Mouse (Mus musculus) T-cell, adult 2 months (primary cell): Measurements from ENCODE around the gene Atxn3.
"Not testable (repeated sequence)": the region's sequence is repeated elsewhere in the genome, so short reads cannot be mapped to it uniquely, and the experiment has no call there.

Experiments used
- DNase-seq: peaks from one replicate; pipeline ENCODE4 v3.0.0; 2022; ENCODE audit warnings: low spot score

Atxn3 gene

GRCm38 (mm10) chr12:101958556-101958955 is 510 bp upstream of the Atxn3 start:
- DNase-seq, result no peak

GRCm38 (mm10) chr12:101957079-101957941 is 736 bp downstream of the Atxn3 start:
- no peak for DNase-seq

GRCm38 (mm10) chr12:101955821-101956220 is 2.2 kb downstream of the Atxn3 start:
- not testable (repeated sequence) for DNase-seq

GRCm38 (mm10) chr12:101948801-101949200 is 9.2 kb downstream of the Atxn3 start:
- no peak for DNase-seq

DNA sequence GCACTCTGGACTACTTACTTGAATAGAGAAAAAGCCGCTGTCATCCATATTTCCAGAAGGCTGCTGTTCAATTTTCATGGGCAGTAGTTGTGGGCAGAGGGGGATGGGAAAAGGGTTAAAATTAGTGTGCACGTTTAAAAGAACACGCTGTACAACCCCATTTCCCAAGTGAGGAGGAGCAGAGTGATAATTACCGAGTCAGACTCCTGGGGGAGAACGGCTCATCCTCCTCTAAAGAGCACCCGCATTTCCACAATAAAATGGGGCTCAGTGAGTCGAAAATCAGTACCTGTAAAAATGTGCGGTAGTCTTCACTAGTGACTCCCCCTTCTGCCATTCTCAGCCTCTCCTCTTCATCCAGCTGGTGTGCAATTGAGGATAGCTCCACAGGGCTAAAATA is 10.1 kb downstream of the Atxn3 start:
- DNase-seq, result no peak

DNA sequence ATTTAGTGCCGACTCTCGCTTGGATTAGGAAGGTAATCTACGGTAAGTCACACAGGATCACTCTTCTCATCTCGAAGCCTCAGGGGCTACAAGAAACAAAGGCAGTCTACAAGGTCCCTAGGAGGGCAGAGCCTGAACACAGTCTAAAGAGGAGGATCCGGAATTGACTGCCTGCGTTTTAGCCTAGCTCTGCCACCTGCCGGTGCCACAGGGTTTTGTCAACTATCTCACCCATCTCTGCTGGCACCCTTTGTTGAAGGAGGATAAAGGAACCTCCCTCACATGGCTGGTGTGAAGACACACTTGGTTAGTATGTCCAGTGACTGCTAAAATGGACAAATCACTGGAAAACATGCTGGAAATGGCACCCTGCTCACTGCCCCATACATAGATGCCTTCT is 20.5 kb downstream of the Atxn3 start:
- DNase-seq, result no peak

DNA sequence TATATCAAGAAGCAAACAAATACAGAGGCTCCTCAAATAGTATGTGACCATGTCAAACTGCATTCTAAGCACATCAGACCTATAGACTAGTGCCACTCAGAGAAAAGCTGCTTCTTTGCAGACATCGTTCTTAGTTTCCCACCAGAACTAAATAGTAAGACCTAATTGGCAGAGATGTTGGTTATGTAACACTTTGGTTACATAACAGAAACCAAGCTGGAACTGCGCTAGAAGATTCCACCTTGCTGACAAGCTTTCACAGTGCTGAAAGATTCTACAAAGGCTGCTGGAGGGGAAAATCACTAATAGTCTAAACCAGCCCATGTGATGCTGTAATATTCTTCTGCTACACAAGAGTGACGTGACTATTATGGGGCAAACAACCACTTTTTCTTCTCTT is 22.8 kb downstream of the Atxn3 start:
- no peak for DNase-seq

GRCm38 (mm10) chr12:101928423-101928822 is 29.6 kb downstream of the Atxn3 start:
- no peak for DNase-seq

DNA sequence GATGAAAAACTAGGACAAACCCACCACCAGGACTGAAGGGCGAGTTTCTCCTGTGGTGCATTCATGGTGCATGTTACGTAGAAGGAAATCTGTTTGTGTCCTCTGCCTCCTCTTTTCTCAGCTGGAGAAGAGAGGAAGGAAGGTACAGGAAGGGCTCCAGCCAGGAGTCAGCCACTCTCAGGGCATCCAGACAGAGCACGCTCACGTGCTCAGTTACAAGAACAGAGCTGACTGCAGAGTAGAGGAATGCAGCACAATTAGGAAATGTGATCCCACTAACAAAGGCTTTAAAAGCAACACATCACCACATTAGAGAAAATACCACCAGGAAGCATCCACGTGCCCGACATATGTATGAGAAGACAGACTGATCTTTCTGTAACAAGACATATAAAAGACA is 35.7 kb downstream of the Atxn3 start:
- no peak for DNase-seq

GRCm38 (mm10) chr12:101919847-101920246 is 38.2 kb downstream of the Atxn3 start:
- DNase-seq, result no peak

GRCm38 (mm10) chr12:101917165-101917564 is 40.9 kb downstream of the Atxn3 start:
- no peak for DNase-seq

DNA sequence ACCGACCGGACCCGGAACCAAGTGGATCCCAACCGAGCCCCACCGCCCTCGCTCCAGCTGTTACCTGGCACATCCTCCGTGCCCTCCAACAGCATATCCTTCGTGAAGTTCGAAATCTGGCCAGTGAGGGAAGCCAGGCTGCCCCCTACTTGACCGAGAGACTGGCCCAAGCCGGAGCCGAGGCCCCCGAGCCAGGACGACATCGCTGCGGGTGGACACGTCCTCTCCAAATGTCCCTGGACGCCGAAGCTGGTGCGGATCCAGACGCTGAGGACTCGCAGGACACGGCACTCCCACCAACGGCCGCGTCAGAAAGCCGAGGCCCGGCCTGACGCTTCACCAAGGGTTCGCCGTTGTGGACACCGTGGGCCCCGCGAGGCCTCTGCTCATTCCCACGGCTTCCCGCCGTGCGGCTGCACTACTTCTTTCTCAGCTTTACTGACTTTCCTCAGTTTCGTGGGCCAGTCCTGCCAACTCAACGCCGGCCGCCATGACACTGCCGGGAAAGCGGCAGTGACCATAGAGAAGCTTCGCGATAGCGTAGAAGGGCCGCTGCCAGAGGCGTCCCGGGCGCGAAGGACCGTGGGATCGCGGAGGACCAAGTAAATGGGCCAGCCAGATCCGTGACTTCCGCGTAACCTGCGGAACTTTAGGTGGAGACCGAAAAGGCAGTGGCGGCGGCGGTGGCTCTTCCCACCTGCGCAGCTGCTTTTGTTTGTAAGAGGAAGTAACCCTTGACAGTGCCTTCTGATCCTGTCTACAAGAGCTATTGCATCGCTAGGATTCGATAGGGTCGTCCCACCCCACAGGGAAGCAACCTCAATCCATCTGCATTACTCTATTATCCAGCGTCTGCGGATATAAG is 45.2 kb downstream of the Atxn3 start, which contains the start of gene Trip11:
Trip11 (minus strand) TSS at position 642 of the 865 bp plus-strand sequence.
- DNase-seq, result peak; percentile 92

- DNase-seq, result no peak
These were observed 46.7 kb downstream of the Atxn3 start for GRCm38 (mm10) chr12:101911346-101911745.

GRCm38 (mm10) chr12:101910360-101910759 is 47.7 kb downstream of the Atxn3 start:
- no peak for DNase-seq

- peak; percentile 43 for DNase-seq
These were observed 52.2 kb downstream of the Atxn3 start for GRCm38 (mm10) chr12:101905817-101906216.

DNA sequence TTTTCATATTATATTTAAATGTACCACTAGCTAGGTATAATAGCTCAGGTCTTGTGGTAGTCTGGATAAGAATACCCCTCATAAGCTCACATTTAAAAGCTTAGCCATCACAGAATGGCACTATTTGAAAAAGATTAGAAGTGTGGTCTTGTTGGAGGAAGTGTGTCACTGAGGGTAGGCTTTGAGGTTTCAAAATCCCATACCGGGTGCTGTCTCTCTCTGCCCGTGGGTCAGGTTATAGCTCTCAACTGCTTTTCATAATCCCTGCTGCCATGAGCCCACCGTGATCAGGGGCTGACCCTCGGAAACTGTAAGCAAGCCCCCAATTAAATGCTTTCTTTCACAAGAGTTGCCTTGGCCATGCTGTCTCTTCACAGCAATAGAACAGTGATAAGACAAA is 53.1 kb downstream of the Atxn3 start:
- no peak for DNase-seq

- DNase-seq, result no peak
These were observed 53.9 kb downstream of the Atxn3 start for GRCm38 (mm10) chr12:101904170-101904569.

DNA sequence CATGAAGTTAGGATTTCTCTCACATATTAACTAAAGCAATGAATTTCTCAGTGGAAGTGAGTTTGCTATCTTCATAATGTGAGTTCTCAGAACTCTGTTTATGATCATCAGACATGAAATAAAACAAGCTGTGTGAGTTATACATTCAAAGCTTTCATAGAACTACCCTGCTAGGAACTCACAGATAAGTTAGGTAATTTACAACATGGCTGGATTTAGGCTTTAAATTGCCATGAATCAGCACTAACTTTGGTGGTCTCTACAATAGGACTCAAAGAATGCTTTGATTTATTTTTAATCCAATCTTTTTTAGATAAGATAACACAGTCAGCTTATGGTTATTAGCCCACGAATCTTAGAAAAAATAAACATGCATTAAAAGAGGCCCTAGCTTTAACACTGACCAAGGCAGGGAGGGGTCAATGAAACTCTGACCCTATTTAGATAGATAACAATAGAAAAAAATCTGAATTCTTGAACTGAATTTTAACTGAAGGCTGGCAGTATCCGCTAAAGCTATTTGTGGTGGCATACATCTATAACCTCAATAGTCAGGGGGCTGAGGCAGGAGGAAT is 58.3 kb downstream of the Atxn3 start:
- no peak for DNase-seq

DNA sequence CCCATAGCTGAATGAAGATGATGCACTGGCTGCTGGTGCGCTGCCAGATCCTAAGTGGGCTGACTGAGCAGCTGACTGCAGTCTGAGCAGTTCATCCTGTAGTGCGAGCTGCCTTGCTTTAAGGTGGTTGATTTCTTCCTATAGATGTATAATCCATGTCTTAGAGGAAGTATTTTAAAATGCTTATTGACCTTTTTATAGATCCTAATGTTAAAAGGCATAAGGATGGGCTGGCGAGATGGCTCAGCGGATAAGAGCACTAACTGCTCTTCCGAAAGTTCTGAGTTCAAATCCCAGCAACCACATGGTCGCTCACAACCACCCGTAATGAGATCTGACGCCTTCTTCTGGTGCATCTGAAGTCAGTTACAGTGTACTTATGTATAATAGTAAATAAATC is 59.1 kb downstream of the Atxn3 start:
- no peak for DNase-seq

DNA sequence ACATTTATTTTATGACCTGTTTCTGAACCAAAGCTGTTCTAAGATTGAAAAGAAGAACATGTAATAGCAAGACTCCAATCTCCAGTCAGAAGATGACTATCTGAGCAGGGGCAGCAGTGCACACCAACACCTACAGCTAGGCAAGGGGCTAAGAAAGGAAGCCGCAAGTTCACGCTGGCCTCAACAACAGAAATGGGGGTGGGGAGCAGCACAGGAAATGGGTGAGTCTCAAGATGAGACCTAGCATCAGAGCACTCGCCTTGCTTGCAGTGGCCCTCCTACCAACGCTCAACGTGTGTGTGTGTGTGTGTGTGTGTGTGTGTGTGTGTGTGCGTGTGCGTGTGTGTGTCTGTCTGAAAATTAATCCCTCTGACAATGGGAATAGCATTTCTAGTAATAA is 60.9 kb downstream of the Atxn3 start:
- peak; percentile 87 for DNase-seq

- DNase-seq, result no peak
These were observed 64.8 kb downstream of the Atxn3 start for GRCm38 (mm10) chr12:101893296-101893695.

- DNase-seq, result no peak
These were observed 65.2 kb downstream of the Atxn3 start for GRCm38 (mm10) chr12:101892832-101893231.

GRCm38 (mm10) chr12:101891066-101891465 is 67.0 kb downstream of the Atxn3 start:
- no peak for DNase-seq
